Mouse (Mus musculus) cerebellum, adult 11 months (tissue): ENCODE data around the gene Ddx46.

Experiments used
- DNase-seq: peaks from one replicate; pipeline ENCODE4 v3.0.0; 2022

Ddx46 gene

GRCm38 (mm10) chr13:55727120-55727838 lies 92.5 kb downstream of the Ddx46 start, which contains the start of gene Pcbd2:
Gene Pcbd2 (plus strand): TSS chr13:55727368.
- peak; percentile 76 for DNase-seq

- DNase-seq: peak; percentile 56
These were observed 93.0 kb downstream of the Ddx46 start for GRCm38 (mm10) chr13:55727839-55728238.

- DNase-seq: no peak
These were observed 95.9 kb downstream of the Ddx46 start for GRCm38 (mm10) chr13:55730716-55731115.
